Mouse (Mus musculus): Measurements from ENCODE around the gene Acmsd.

Gene Acmsd

GRCm38 (mm10) chr1:127776246-127776645 lies 47.0 kb downstream of the Acmsd start:
- no peak for DNase-seq

DNA sequence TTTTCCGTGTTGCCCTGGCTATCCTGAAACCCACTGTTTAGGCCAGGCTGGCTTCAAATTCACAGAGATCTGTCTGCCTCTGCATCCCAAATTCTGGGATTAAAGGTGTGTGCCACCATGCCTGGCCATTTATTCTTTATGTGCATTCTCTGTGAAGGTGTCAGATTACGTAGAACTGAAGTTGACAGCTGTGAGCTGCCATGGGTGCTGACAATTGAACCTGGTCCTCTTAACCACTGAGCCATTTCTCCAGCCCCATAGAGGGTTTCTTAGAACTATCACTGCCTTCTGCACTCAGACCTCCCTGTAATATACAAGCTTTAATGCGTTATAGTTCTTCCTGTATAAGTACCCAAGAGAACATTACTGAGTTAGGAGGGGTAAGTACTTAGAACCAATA lies 49.4 kb downstream of the Acmsd start:
- no peak for DNase-seq

DNA sequence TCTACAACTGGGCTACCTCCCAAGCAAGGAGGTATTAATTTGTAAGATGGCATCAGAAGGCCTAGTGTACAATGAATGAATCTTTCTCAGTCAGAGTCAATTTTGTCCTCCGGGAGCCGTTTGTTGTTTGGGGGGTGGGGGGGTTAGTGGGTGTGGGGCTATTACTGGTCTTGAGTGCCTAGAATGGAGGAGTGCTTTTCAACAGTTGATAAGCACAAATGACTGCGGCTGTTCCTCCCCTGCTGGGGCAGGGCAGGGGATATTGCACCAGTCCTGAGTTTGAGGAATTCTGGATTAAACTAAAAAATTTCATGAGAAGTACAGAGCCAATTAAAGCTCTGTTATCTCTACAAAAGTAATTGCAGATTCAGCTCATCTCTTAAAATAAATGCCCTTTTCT lies 50.9 kb downstream of the Acmsd start:
- DNase-seq, result no peak

DNA sequence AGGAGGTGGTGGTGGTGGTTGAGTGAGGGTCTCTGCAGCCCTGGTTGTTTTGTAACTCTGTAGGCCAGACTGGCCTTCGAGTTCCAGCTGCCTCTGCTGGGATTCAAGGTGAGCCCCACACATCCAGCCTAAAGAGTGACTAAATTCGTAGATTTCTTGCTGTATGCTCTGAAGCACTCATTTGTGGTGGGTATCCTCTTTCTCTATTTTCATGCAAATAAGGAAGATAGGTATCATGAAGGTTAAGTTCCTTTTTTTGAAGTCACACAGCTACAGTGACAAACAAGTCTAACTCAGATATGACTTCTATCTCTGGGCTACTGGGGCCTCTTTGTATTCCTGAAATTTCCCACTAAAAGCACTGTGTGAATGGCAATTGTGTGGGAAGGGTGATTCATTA lies 51.6 kb downstream of the Acmsd start:
- no peak for DNase-seq

DNA sequence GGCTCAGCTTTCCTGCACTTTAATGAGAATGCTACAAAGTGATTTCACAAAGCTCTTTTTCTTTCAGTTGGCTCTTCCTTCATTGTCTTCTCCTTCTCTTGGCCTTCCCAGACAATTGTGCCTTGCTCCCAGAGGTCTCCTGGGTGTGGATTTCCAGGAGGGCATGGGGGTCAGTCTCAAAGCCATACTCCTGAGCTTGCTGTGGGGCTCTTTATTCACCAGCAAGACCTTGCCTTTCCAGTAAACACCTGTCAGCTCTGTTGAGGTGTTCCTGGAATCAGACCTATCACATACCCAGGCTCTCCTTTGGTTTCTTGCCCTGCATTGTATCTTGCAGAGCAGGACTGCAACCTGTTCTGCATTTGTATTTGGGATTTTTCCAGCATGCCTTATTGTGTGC lies 54.6 kb downstream of the Acmsd start:
- no peak for DNase-seq

GRCm38 (mm10) chr1:127785882-127786281 lies 56.7 kb downstream of the Acmsd start:
- no peak for DNase-seq

DNA sequence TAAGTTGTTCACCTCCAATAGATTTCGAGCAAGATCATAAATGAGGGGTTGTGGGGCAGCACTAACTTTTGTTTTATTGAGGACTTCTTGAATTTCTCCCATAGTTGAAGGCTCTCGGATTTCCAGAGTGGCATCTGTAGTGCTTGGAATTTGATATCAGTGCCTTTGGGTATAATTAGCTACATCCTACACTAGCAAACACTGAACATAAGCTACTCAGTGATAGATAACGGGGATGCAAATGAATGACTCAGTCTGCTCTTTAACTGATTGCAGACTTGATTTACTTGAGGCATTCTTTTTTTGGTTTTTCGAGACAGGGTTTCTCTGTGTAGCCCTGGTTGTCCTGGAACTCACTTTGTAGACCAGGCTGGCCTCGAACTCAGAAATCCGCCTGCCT lies 59.7 kb downstream of the Acmsd start:
- no peak for DNase-seq

- no peak for DNase-seq
These were observed 64.2 kb downstream of the Acmsd start for GRCm38 (mm10) chr1:127793459-127793858.

- DNase-seq, result no peak
These were observed 66.0 kb downstream of the Acmsd start for GRCm38 (mm10) chr1:127795087-127795769.

DNA sequence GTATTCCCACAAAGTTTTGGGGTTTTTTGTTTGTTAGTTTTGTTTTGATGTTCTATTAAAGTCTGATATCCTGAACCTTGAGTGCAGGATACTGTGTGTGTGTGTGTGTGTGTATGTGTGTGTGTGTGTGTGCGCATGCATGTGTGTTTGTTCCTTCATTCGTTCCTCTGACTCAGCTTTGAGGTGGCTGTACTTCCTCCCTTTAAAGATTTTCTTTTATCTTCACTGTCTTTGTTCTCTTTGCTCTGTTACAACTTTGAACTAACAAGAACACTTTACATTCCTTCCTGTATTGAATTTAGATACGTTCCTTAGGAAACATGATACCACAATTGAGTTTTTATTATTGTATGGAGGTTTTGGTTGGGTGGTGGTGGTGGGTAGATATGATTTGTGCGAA lies 67.1 kb downstream of the Acmsd start:
- no peak for DNase-seq

GRCm38 (mm10) chr1:127796752-127797151 lies 67.5 kb downstream of the Acmsd start:
- no peak for DNase-seq

DNA sequence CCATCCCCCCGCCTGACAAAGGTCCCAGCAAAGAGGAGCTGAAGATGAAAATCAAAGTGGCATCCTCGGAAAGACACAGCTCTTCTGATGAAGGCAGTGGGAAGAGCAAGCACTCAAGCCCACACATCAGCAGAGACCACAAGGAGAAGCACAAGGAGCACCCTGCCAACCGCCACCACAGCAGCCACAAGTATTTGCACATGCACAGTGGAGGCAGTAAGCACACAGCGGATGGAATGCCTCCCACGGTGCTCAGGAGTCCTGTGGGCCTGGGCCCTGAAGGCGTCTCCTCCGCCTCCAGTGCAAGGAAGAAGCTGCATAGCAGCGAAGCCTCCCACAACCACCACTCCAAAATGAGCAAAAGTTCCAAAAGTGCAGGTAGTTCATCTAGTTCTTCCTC lies 73.7 kb downstream of the Acmsd start:
- DNase-seq, result no peak

- no peak for DNase-seq
These were observed 79.5 kb downstream of the Acmsd start for GRCm38 (mm10) chr1:127808671-127809070.

GRCm38 (mm10) chr1:127812929-127813328 lies 83.7 kb downstream of the Acmsd start:
- DNase-seq, result no peak

- no peak for DNase-seq
These were observed 87.2 kb downstream of the Acmsd start for GRCm38 (mm10) chr1:127816381-127816780.

All from embryo, embryonic 11 days (tissue).